Mouse (Mus musculus): ENCODE results near the gene Dlg2. TPM values are rescaled to one million over a fixed set of nuclear protein-coding genes. Genes with fewer than 3 reads are reported as not detected.
A peak's percentile ranks its signal among the peaks of the same experiment; 100 is the strongest.

The Dlg2 gene
- total RNA-seq, 2 experiments from 2014 or later = 319 to 325 TPM

DNA sequence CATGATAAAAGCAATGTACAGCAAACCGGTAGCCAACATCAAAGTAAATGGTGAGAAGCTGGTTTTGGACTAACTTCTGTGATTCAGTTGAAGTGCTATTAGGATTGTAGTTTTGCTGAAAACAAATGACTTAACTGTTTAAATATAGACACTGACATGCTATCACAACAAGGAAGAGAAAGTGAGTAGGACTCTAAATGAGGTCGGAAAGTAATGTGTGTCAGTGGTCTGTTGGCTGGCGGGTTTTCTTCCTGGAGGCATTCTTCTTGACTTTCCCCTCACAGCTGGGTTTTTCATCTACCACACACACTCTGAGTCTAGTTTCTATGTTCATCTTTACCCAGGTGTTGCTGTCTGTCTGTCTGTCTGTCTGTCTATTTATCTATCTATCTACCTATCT is 1771.1 kb downstream of the Dlg2 start:
- no peak for DNase-seq (ENCODE audit: low spot score in 2 of 2)
- intact Hi-C loops (cut with DNase I) = no loop called here

DNA sequence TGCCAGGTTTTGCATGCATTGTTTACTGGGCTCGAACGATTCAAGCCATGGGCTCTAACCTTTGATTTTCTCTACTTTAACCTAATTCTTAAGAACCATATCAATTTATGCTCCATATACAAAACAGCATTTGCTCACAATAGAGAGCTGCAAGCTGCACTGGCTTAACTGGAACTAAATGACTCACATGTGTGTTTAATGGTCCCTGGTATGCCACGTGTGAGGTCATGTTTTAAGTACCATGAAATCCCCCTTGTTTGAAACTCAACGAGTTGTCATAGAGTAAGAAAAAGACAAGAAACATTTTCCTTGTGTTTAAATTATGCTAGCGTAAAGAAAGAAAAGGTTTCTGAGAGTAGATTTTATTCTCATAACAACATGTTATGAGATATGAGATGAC is 1772.1 kb downstream of the Dlg2 start:
- intact Hi-C loops (cut with DNase I) = no loop called here
- no peak for DNase-seq (ENCODE audit: low spot score in 2 of 2)

DNA sequence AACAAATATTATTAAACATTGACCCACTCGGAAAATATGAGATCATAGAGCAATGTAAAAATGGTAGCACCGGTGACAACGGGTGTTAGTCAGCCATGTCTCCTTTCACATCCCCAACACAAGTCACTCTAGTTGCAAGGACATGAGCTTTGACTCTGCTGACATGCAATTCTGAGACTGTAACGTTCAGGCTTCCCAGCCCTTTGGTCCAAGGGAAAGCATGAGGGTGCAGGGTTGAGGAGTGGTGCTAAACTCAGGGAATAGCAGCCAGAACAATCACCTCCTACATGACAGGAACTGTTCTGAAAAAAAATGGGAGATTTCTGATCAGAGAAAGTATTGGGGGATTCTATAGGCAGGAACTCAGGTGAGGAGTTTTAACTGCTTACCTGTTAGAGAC is 1781.7 kb downstream of the Dlg2 start:
- DNase-seq (ENCODE audit: low spot score in 2 of 2) = no peak
- intact Hi-C loops (cut with DNase I) = no loop called here

DNA sequence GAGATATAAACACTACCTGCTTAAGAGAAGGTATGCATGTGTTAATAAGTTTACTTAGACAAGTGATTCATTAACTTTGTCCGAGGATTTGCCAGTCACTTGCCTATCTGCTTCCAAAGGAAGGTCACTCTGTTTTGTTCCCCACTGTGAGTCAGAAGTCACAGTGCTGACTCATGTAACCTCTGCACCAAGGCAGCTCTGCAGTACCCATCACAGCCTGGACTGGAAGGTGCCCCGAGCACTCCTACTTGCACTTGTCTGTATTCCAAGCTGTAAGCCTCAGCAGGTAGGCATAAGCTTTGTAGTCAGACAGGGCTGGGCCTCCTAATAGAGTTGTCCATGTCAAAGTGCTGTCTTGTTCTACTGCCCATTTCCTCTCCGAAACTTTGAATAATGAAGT is 1782.2 kb downstream of the Dlg2 start:
- intact Hi-C loops (cut with DNase I) = no loop called here
- DNase-seq (ENCODE audit: low spot score in 2 of 2) = no peak

DNA sequence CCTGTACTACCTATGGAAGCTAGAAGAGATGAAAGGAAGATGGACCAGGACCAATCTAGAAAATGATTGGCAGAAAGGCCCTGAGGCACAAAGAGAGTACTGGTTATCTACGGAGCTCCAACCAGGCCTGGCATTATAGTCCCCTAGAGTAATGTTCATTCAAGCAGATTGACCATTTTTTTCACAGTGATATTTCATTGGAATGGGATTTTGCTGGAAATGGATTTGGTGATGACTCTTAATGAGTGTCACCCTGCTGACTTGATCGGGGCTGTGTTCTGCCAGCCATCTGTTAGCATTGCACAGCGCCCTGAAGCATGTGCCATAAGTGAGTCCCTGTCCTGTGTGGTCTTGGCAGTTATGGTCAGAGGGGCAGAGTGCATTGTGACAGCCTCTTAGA is 1787.9 kb downstream of the Dlg2 start:
- DNase-seq (ENCODE audit: low spot score in 2 of 2) = no peak
- intact Hi-C loops (cut with DNase I) = no loop called here

DNA sequence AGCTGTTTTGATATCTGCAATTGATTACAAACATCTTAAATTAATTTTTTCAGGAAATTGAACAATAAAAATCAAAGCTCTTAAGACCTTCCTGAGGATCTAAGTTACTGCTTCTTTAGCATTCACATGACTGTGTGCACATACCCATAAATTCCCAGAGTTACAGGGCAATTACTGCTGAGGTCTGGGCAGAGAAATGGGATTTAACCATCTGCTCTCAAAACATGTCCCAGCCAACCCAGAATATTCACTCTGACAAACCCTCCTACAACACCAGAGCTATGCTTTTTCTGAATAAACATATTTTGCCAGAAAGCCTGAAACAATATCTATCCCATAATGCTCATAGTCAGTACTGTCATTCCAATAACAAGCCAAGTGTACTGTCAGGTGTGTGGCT is 1788.5 kb downstream of the Dlg2 start:
- intact Hi-C loops (cut with DNase I) = no loop called here
- DNase-seq (ENCODE audit: low spot score in 2 of 2) = peak in 1 of 2 experiments; percentile 67

DNA sequence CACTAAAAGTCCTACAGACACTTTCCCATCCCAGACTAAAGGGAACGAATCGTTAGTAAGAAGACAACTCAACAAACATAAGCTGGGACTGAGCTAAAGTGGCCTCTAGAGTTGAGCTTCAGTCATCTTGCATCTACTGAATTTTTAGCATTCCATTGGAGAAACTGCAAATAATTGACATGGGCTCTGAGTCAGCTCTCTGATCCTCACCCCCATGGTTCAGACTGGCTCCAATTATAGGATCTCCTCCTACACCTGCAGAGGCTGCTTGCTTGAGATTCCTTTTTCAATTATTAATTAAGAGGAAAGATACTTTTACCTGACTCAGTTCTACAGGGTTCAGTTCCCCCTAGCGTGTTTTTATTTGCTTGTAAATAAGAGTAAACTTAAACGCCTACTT is 1798.9 kb downstream of the Dlg2 start:
- no peak for DNase-seq (ENCODE audit: low spot score in 2 of 2)
- intact Hi-C loops (cut with DNase I) = no loop called here

DNA sequence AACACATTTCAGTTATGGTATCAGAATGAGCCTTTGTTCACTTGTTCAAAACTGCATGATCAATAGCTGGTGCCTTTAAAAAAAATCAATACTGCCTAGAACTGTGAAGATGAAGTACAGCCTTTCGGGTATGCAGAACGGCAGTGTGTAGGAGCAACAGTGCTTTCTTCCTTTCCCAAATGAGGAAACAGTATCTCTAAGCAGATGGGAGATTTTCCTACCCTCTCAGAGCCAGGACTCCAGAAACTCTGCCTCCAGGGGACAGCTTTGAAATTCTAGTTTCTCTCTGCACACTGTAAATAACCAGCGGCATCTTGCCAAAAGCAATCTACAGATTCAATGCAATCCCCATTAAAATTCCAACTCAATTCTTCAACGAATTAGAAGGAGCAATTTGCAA is 1801.2 kb downstream of the Dlg2 start:
- peak; percentile 31 to 85 for DNase-seq (ENCODE audit: low spot score in 2 of 2)

DNA sequence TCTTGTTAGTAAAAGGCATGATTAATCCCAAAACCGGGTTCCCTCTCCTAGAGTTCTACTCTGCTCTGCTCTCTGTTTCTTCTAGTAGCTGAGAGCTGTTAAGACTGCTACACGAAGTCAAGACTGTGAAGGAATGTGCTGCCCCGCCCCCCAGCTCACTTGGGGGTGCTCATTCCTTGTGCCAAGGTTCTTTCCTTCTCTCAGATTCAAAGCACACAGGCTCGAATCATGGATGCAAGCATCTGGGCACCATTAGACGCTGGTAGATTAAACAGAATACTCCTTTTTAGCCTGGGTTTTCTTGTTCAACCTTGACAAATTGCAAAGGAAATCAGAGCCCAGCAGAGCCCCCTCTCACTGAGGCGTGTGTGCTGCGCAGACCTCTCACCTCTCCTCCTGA is 1804.5 kb downstream of the Dlg2 start:
- DNase-seq (ENCODE audit: low spot score in 2 of 2) = no peak
- intact Hi-C loops (cut with DNase I) = no loop called here

More for the DNA sequence above, 1801.2 kb downstream of the Dlg2 start:
- intact Hi-C loops (cut with DNase I) = no loop called here

DNA sequence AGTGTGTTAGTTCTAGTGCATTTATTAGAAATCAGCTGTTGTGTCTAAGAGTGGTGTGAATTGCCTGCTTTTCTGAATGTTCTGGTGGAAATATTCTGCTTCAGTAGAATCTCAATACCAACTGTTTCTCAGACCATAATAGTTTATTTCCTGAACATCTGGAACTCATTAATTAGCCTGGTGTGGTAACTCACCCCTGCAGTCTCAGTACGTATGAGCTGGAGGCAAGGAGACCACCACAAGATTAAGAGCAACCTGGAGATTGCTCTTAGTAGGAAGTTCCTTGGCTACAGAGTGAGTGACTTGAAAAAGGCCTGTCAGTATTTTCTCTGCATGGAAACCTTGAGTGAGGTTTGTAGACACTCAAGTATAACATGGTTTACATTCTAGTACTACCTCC is 1810.6 kb downstream of the Dlg2 start:
- DNase-seq (ENCODE audit: low spot score in 2 of 2) = no peak

DNA sequence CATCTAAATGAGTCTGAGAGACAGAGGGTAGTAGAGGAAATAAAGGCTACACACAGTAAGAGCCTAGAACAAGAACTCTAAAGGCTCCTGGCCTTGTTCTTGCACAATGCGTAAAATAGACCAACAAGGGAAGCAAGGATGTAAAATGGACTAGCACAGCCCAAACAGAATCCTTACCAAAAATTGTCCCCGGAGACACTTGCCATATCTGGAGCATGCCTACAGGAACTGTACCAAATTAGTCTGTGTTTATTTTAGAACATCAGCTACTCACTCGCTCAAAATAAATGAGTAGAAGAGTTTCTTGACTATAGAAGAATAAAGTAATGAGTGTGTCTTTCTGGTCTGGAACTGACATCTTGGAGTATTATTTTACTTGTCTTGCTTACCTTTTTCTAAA is 1812.3 kb downstream of the Dlg2 start:
- intact Hi-C loops (cut with DNase I) = no loop called here

More for the DNA sequence above, 1810.6 kb downstream of the Dlg2 start:
- intact Hi-C loops (cut with DNase I) = no loop called here

DNA sequence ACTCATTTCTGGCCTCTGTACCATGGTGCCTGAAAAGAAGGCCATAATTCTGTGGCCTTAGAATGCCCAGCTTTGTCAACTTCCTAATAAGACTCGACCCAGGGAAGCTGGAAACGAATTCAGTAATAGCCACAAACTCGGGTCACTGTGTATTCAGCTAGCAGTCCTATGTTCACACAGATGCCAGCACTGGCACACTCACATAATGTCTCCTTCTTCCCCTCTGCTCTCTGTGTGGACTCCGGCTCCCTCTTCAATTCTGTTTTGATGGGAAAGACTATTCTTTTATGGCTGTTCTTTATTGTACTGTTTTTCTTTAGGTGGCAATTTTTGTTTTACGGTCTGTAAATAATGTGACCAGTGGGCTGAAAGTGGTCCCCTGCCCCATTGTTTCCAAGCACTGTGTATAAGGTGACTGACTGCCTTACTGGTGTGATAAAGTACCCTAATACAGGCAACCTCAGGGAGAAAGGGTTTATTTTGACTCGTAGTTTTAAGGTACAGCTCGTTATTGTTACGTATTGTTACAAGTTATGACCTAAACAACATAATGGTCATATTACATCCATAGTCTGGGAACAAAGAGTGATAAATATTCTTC is 1816.5 kb downstream of the Dlg2 start:
- intact Hi-C loops (cut with DNase I) = no loop called here
- DNase-seq (ENCODE audit: low spot score in 2 of 2) = no peak

More for the DNA sequence above, 1812.3 kb downstream of the Dlg2 start:
- peak in 1 of 2 experiments; percentile 84 for DNase-seq (ENCODE audit: low spot score in 2 of 2)

DNA sequence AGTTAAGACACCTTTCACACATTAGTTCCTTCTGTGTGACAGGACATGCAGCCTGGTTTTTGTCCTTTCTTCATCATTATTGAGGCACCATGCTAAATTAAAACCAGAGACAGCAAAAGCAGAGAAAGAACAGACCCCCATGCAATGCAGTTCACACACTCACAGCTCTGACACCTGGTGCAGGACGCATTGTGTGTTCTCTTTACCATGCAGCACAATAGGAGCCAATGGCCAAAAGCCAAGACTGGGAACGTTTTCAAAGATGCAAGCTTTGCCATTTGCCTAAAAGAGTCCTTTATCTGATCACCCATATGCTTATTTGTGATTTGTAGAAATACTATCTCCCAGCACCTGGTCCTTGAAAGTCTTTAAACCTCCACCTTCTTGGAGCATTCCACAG is 1824.6 kb downstream of the Dlg2 start:
- DNase-seq (ENCODE audit: low spot score in 2 of 2) = no peak
- intact Hi-C loops (cut with DNase I) = no loop called here

DNA sequence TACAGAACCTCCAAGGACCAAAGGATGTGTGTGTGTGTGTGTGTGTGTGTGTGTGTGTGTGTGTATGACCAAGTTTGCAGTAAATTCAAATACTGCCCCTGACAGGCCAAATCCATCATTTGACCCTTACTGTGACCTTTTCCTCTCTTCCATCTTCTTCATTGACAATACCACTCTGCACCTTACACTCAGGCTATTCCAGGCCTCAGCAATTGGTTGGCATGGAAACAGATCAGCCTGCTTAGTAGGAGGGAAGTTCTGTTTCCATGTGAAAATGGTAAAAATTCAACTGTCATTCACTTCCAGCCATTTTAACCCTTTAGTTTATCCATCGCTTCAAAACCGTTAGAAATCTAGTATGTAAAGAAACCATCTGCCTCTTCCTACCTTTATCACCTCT is 1831.2 kb downstream of the Dlg2 start:
- intact Hi-C loops (cut with DNase I) = no loop called here
- DNase-seq (ENCODE audit: low spot score in 2 of 2) = no peak

DNA sequence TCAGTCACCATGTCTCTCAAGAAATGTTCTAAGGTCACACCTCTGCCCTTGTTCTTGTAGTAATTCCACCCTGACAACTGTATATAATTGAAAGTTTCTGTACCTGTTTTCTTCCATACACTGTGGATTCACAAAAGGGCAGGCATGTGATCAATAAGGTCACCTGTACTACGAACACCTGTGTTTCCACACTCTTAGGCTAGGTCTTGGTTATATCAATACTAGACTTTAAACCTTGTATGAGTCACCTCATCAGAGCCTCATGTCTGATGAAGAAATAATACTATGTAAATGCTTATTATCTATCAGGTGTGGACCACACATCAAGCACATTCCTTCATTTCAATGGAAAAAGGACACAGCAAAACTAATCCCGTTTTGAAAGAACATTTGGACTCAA is 1831.7 kb downstream of the Dlg2 start:
- intact Hi-C loops (cut with DNase I) = no loop called here
- DNase-seq (ENCODE audit: low spot score in 2 of 2) = no peak

DNA sequence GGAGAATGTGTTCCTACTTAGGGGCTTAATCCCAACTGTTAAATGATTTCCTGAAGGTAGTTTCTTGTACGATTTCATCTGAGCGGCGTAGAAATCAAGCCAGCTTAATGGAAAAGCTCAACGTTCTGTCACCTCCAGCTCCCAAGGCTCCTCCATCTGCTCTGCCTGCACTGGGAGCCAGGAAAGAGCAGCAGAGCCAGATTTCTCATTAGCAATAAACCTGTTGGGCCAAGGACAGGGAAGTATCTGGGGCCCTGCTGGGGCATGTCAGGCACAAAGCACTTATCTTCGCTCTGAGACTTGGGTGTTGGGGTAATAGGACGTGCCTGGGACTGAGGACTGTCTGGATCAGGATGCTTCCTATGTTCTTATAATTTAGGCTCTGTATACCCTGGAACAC is 1839.9 kb downstream of the Dlg2 start:
- intact Hi-C loops (cut with DNase I) = no loop called here
- DNase-seq (ENCODE audit: low spot score in 2 of 2) = no peak

DNA sequence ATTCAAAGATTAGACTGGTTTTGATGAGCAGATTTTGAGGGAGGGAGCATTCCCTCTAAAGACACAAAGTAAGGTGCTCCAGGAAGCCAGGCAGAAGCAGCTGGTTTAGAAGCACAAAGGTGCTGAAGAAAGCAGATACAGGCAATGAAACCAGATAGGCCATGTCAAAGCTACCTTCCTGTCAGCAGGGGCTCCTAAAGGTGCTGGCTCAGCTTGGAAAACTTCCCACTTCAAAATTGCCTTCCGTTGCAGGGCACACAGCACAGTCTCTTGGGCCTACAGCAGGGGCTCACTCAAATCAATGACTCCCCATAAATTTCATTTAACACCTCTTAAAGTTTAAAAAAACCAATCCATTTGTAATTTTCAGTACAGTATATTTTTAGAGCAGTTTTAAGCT is 1843.0 kb downstream of the Dlg2 start:
- DNase-seq (ENCODE audit: low spot score in 2 of 2) = no peak
- intact Hi-C loops (cut with DNase I) = no loop called here

DNA sequence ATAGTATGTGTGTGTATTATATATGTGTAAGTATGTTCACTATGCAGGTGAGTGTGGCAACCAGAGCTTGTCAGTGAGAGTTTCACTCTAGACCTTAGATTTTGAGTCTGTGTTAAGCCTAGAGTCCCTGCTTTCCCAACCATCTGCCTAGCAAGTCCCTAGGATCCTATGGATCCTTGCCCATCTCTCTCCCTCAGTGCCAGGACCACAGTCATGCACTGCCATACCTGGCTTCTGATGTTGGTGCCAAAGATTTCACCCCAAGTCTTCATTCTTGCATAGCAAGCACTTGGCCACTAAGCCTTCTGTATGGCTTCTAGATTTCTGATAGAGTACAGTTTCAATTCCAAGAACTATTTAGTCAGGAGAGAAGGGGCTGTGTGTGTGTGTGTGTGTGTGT is 1843.7 kb downstream of the Dlg2 start:
- intact Hi-C loops (cut with DNase I) = loop anchor here (5.0 kb wide), 1 partner anchor 213 kb away; no protein-coding TSS in a partner anchor

DNA sequence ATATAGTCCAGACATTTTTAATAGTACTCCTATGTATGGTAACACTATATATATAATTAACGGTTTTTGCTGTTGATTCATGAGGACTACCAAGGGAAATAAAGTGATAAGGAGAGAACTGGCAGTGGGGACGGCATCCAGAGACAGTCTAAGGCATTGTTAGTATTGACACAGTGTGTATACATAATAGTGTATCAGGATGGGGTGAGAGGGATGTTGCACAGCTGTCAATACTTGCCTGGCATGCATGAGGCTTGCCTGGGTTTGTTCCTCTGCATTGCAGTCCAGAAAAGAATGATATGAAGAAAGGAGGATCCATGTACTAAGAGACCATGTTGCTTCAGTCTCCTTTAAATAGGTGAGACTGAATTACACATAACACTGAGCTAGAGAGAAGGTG is 1845.3 kb downstream of the Dlg2 start:
- intact Hi-C loops (cut with DNase I) = loop anchor here (5.0 kb wide), 1 partner anchor 214 kb away; no protein-coding TSS in a partner anchor
- DNase-seq (ENCODE audit: low spot score in 2 of 2) = no peak

More for the DNA sequence above, 1843.7 kb downstream of the Dlg2 start:
- no peak for DNase-seq (ENCODE audit: low spot score in 2 of 2)

DNA sequence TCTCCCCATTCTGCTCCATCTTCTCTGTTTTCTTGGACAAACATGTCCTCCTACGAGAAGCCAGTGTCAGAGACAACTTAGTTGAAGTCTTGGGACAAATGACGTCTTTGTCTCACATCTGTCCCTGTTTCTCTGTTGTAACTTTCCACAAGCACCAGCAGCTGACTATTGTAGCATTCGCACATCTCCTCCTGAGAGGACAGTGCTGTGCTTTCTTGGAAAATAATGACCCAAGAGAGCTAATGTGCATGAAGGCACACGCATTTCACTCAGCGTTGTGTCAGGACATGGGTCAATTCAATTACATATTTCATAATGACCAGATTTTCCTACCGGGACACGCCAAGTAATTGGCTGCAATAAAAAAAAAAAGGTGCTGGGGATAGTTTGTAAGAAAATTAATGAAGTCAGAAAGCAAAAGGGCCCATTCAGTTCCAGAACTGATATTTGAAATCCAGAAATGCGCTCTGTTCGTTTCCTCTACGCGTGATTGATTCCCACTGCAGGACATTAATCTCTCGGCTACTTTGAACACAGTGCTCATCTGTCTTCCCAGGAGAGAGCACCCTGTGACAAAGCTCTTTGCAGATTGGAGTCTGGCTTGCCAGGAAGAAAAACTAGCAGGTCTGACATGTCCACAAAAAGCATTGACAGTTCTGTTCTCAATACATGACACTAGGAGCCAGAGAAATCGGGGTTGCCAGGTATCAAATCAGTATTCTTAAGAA is 1846.0 kb downstream of the Dlg2 start:
- DNase-seq (ENCODE audit: low spot score in 2 of 2) = no peak
- intact Hi-C loops (cut with DNase I) = loop anchor here (5.0 kb wide), 1 partner anchor 215 kb away; no protein-coding TSS in a partner anchor

DNA sequence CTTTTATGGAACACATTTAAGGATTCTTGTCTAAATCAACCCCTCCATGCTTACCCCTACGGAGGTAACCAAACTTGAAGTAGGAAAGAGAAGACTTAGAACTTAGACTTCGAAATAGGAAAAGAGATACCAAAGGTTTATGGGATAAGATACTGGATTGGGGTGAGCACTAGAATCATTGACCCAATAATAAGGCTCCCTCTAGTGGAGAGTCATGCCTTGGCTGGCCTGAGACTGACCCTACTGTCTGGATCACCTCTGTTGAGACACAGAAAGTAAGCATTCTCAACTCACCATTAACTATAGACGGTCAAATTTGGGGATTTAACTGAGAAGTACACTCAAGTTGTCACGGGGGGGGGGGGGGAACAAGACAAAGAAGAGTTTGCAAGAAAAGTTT is 1847.2 kb downstream of the Dlg2 start:
- intact Hi-C loops (cut with DNase I) = loop anchor here (5.0 kb wide), 1 partner anchor 216 kb away; no protein-coding TSS in a partner anchor
- DNase-seq (ENCODE audit: low spot score in 2 of 2) = no peak

All from left cerebral cortex, postnatal 25 days (tissue).